Mouse (Mus musculus): ENCODE measurements around the gene Padi1.

The Padi1 gene

GRCm38 (mm10) chr4:140845666-140846065, at the start of gene Padi1:
TSS of gene Padi1 (minus strand) at chr4:140845778.
- no peak for DNase-seq (ENCODE audit: low read depth)

DNA sequence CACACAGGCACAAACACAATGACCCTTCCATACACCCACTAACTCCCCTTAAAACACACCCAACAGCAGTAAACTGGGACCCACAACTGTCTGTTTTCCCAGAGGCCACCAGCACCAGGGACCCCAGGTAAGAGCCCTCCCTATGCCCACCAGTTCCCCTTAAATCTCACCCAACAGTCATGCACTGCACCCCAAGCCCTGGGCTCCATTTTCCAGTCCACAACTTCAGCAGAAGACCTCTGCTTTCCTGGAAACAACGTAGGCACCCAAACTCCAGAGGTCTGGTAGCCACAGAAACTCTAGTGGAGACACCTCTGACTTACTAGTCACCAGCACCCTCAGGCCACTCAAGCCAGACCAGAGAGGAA, 46.6 kb upstream of the Padi1 start:
- no peak for DNase-seq (ENCODE audit: low read depth)

GRCm38 (mm10) chr4:140891525-140892162, 46.1 kb upstream of the Padi1 start:
- DNase-seq (ENCODE audit: low read depth), result no peak

DNA sequence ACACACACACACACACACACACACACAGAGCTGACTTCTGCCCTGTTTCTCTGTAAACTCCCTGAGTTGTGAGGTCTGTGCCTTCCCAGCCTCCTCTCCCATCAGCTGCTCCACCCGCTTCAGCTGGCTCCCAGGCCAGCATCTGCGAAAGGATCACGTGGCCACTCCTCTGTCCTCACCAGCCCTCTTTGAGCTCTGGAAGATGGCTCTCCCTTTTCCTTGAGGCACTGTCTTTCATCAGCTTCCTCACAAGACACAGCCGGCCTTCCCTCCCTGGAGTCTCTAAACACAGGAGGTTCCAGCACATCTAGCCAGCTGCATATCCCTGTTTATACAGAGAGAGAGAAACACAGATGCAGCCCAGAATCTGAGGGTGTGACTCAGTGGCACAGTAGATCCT, 38.3 kb upstream of the Padi1 start:
- no peak for DNase-seq (ENCODE audit: low read depth)

DNA sequence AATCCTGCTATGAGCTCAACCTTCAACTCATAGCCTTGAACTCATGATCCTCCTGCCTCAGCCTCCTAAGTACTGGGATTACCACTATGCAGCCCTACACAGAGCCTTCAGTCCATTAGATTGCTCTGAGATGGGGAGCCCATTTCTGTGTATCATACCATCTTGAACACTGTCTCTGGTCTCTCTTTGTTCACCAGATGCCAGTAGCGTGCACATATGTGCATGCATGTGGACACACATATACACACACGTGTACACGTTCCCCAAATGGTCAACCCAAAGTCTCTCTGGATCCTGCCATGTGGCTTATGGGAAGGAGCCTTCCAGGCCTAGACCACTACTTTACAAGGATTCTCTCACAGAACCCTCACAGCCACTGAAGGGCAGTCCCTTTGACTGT, 37.4 kb upstream of the Padi1 start:
- no peak for DNase-seq (ENCODE audit: low read depth)

DNA sequence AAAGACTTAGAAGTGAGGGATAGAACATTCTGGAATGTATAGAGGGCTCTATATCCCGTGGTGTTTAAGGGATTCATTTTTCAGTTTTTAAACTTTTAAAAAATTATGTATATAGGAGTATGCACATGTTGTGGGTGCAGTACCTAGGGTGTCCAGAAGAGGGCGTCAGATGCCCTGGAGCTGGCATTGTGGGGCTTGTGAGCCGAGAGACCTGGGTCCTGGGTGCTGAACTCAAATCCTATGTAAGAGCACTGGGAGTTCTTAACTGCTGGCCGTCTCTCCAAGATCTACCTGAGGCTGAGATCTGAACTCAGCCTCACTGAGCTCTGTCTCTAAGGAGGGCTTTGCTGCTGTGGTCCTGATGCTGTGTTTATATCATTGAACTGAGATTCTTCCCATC, 36.8 kb upstream of the Padi1 start:
- DNase-seq (ENCODE audit: low read depth), result no peak

DNA sequence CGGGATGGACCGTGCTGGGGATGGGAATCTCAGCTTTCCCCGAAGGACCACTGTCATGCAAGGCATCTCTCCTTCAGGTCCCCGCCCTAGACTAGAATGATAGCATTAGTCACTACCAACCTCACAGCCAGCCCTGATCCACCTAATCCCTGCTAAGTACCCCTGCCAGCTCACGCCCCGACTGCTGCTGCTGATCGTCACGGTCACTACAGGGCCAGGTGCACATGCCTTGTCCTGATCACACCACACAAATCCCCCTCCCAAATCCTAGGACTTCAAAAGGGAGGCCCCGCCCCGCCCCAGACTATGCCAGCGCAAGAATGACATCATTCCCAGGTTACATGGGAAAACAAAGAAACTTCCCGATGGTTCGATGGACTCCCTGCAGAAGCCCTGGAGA, 36.2 kb upstream of the Padi1 start:
- no peak for DNase-seq (ENCODE audit: low read depth)

GRCm38 (mm10) chr4:140881026-140881670, 35.6 kb upstream of the Padi1 start:
- no peak for DNase-seq (ENCODE audit: low read depth)

DNA sequence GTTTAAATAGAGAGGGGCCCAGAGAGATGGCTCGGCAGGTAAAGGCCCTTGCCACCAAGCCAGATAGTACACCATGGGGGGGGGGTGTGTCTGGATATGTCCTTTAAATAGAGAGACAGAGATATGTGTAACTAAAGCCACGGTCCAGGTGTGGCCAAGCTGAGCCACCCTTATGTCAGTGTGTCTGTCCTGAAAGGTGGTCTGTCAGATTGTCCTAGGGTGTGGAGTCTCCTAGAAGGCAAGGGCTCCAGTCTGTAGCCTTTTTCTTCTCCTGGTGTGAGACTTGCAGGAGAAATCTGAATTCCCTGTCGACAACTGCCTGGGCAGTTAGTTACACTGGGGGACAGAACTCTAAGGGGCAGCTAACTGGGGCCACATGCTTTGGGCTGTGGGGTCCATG, 34.6 kb upstream of the Padi1 start:
- DNase-seq (ENCODE audit: low read depth), result no peak

GRCm38 (mm10) chr4:140879739-140880138, 34.2 kb upstream of the Padi1 start:
- no peak for DNase-seq (ENCODE audit: low read depth)

DNA sequence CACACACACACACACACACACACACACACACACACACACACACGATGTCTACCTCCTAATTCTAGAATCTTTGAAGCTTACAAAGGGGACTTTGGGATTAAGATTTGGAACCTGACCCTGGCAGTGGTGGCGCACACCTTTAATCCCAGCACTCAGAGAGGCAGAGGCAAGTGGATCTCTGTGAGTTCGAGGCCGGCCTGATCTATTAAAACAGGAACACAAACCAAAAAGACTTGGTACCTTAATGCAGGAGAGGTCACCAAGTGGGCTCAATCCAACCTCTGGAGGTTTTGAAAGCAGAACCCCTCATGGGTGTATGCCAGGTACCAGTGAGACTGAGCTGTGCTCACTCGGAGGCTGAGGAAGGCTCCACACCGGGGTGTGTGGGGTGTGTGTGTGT, 33.5 kb upstream of the Padi1 start:
- DNase-seq (ENCODE audit: low read depth), result no peak

- no peak for DNase-seq (ENCODE audit: low read depth)
Measured at GRCm38 (mm10) chr4:140878655-140879054, 33.1 kb upstream of the Padi1 start.

DNA sequence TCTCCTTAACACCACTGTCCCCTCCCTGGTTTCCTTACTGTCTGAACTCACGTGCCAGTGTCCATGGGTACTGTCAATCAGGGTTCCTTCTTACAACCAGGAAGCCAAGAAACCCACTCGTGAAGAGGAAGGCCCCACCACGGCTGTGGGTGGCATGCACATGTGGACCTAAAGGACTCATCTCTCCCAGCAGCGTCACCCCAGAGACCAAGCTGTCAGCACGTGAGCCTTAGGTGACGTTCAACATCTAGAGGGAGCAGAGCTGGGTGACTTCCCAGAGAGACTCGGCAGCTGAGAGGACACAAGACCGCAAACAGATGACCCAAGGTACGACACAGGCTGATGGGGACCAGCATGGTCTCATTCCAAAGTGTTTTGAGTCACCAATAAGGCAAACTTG, 31.9 kb upstream of the Padi1 start:
- no peak for DNase-seq (ENCODE audit: low read depth)

GRCm38 (mm10) chr4:140876681-140877080, 31.1 kb upstream of the Padi1 start:
- DNase-seq (ENCODE audit: low read depth), result no peak

DNA sequence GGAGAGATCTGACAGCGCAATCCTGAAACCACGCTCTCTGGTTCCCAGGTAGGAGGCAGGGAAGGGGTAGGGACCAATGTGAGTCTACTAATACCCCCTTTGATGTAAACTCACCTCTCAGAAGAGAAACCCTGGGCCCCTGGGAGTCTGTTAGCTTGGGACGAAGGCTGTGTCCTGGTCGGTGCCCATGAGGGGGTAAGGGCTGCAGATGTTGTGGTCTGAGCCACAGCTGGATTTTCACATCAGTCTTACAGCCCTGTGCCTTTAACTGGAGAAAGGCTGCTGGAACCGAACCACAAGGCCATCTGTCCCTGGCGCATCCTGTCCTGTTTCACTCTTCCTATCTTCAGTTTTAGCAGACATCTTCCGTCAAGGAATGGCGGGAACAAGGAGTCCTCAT, 30.6 kb upstream of the Padi1 start:
- DNase-seq (ENCODE audit: low read depth), result no peak

DNA sequence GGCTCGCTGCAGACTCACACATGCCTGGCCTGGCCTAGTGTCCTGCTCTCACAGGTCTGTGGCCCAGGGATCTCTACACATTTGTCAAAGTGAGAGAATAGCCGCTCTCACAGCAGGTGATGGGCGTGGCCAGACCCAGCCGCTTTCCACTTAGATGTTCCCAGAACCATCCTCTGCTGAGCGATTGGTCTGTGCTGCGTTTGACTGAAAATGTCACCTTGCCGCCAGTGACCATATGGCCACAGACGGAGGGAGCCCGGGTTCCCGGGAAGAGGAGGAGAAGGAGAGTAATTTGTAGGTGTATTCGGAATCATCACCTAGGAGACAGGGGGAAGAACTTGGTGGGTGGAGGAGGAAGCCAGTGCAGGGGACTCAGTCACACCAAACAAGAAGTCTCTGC, 27.4 kb upstream of the Padi1 start:
- DNase-seq (ENCODE audit: low read depth), result no peak

DNA sequence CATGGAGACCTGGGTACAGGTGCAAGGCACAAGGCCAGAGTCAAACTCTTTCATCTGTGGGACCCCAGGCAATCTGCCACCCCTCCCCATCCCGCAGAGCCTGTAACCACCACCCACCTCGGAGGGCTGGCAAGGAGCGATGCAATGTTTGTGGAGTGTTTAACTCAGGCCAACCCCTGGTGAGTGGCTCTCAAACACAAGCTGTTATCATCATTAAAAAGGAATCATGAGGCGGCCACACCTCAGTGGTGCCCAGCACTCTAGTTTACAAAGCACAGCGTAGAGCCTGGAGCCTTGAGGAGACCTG, 27.1 kb upstream of the Padi1 start:
- DNase-seq (ENCODE audit: low read depth), result no peak

DNA sequence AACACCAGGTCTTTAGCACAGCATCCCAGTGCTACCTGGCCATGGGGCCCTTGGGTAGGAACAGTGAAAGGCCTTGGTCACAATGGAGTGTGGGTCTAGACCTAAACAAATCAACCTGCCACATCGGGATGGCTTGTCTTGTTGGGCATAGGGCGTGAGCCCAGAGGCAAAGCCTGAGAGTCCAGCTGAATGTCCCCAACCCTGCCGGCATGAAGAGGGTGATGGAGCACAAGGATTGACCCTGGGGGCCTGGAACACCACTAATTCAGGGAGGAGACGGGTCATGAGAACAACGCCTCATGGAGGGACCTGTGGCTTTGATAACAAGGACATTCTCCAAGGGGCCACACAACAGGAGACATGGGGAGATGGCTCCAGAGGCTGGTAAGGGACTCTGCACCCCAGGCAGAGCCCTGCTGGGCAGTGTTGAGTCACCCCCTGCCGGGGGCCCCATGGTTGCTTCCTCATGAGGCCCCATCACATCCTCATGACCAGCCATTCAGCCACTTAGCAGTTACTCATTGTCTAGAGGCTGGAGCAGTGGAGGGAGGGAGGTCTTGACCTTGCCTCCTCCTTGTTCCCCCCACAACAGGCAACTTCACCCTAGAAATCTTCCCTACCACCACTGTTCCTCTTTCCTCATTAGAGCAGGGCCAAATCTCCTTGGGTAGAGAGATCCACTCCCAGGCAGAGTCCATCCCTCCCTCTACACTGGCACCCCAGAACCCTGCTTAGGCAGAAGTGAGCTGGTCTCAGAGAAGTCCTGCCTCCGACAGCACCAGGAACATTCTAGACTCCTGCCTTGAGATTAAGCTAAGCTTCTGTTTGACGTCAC, 26.5 kb upstream of the Padi1 start:
- peak; percentile 62 for DNase-seq (ENCODE audit: low read depth)

- DNase-seq (ENCODE audit: low read depth), result no peak
Measured at GRCm38 (mm10) chr4:140871376-140871775, 25.8 kb upstream of the Padi1 start.

DNA sequence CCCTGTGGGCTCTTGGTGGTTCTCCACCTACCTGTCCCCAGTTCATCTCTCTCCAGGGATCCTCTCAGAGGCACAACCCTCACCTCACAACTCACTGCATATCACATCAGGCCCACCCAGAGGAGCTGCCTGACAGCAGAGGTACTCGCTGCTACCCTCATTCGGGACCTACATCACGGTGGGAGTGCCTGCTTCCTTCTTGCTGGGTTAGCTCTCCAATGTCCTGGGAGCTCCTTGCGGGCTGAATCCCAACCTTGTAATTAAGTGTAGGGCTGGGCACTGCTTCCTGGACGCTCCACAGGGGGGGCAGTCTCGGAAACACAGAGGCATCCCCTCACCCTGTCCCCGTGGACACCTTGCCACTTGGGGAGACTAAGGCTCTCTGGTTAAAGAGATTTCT, 25.3 kb upstream of the Padi1 start:
- DNase-seq (ENCODE audit: low read depth), result no peak

- DNase-seq (ENCODE audit: low read depth), result no peak
Measured at GRCm38 (mm10) chr4:140869945-140870344, 24.4 kb upstream of the Padi1 start.

- peak; percentile 36 for DNase-seq (ENCODE audit: low read depth)
Measured at GRCm38 (mm10) chr4:140868484-140869190, 23.1 kb upstream of the Padi1 start.

Measured in 416B (cell line).